Mouse (Mus musculus) splenic B cell, adult 2 months (primary cell): ENCODE results near the gene Srpk2.

Source experiments
- DNase-seq: peaks from one replicate; pipeline ENCODE4 v3.0.0-alpha.2; 2011; ENCODE audit warnings: low read depth, low spot score
- H3K27me3 ChIP-seq: 2 replicates; pipeline ENCODE4 v1.6.1; 2012; ENCODE audit warnings: mild to moderate bottlenecking, low read length, moderate library complexity, mixed read lengths; ENCODE audit not compliant: control insufficient read depth, poor library complexity, insufficient read depth, severe bottlenecking
- H3K36me3 ChIP-seq: 2 replicates; pipeline ENCODE4 v1.6.1; 2012; ENCODE audit warnings: mild to moderate bottlenecking, low read length, moderate library complexity, mixed read lengths; ENCODE audit not compliant: control insufficient read depth, poor library complexity, insufficient read depth, severe bottlenecking

Srpk2 gene

GRCm38 (mm10) chr5:23531100-23531499 lies 153.3 kb downstream of the Srpk2 start:
- H3K36me3 ChIP-seq, result peaks cover 2% of the 10 kb centered on the region; the same call in 1 of the 2 replicates
- no peak for DNase-seq
- H3K27me3 ChIP-seq, result no peaks in the 10 kb centered on the region

DNA sequence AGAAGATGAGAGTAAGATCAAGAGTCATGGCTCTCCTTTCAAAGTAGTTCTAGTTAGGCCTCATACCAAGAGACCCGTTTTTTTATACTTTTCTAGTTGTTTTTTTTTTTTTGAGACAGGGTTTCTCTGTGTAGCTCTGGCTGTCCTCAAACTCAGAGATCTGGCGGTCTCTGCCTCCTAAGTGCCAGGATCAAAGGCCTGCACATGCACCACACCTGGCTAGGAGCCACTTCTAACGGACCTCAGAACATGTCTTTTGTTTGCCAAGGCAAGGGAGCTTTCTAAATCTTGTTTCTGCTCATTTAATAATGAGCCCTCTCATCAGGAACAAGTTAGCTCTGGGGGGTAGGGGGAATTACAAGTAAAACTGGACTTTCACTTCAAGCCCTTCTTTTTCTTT lies 159.8 kb downstream of the Srpk2 start:
- Histone ChIP-seq H3K27me3 (no peaks in the 10 kb centered on the region), H3K36me3 (peaks cover 2% of the 10 kb centered on the region; the same call in 1 of the 2 replicates)
- no peak for DNase-seq

GRCm38 (mm10) chr5:23523936-23524335 lies 160.5 kb downstream of the Srpk2 start:
- DNase-seq, result no peak
- Histone ChIP-seq H3K36me3 (peaks cover 2% of the 10 kb centered on the region; the same call in 1 of the 2 replicates), H3K27me3 (no peaks in the 10 kb centered on the region)

- no peak for DNase-seq
- H3K27me3 ChIP-seq, result no peaks in the 10 kb centered on the region
- H3K36me3 ChIP-seq, result peaks cover 4% of the 10 kb centered on the region
Measured at GRCm38 (mm10) chr5:23521645-23522044, 162.8 kb downstream of the Srpk2 start.

GRCm38 (mm10) chr5:23519679-23520078 lies 164.7 kb downstream of the Srpk2 start:
- Histone ChIP-seq H3K36me3 (peaks cover 4% of the 10 kb centered on the region), H3K27me3 (no peaks in the 10 kb centered on the region)
- DNase-seq, result no peak

DNA sequence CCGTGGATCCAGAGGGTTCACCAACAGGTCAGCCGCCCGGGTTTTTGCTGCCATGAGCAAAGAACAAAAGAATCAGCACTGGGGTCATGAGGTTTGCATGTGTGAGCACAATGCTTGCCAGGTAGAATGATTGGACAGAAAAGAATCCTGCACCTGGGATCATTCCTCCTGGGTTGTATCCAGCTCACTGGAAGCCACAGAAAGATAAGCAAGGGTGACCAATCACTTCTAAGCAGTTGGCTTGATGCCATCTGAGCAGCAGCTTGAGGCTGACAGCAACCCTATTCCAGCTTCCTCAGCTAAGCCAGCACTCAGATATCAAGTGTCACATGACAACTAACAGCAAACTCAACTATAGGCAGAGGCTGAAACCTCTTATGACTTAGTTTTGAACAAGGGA lies 165.7 kb downstream of the Srpk2 start:
- DNase-seq, result no peak
- peaks cover 4% of the 10 kb centered on the region for H3K36me3 ChIP-seq
- no peaks in the 10 kb centered on the region for H3K27me3 ChIP-seq

- Histone ChIP-seq H3K27me3 (no peaks in the 10 kb centered on the region), H3K36me3 (peaks cover 6% of the 10 kb centered on the region)
- no peak for DNase-seq
Measured at GRCm38 (mm10) chr5:23517839-23518238, 166.6 kb downstream of the Srpk2 start.

DNA sequence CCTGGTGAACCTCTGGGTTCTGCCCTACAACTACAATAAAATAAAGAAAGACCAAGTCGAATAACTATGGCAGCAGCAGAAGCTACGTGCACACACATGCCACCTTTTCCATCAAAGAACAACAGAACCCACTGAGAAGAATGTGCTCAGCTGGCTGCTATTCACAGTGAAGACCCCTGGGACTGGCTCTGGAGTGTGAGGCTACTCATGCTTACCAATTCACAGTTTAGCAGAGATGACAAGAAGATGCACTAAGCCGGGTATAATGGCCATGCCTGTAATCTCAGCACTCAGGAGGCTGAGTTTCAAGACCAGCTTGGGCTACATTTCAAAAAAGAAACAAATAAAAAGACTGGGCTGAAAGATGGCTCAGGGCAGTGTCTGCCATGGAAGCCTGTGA lies 167.5 kb downstream of the Srpk2 start:
- no peak for DNase-seq
- Histone ChIP-seq H3K27me3 (no peaks in the 10 kb centered on the region), H3K36me3 (peaks cover 6% of the 10 kb centered on the region)

DNA sequence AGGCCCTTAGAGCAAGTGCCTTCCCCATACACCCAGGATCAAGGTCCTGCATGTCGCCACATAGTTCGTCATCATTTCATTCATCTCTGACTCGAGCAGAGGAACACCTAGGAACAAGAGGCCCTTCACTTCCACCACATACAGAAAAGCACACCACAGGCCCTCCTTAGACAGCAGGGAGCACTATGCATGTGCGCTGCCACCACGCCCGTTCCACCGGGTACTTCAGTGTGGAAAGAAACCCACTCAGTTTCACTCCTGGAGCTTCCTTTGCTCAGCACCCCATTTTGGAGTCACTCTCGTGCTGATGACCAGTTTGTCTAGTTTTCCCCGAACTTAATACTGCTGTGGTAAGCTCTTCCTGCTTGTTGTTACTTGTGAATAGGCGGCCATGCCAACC lies 169.4 kb downstream of the Srpk2 start:
- Histone ChIP-seq H3K27me3 (no peaks in the 10 kb centered on the region), H3K36me3 (peaks cover 6% of the 10 kb centered on the region)
- DNase-seq, result no peak

DNA sequence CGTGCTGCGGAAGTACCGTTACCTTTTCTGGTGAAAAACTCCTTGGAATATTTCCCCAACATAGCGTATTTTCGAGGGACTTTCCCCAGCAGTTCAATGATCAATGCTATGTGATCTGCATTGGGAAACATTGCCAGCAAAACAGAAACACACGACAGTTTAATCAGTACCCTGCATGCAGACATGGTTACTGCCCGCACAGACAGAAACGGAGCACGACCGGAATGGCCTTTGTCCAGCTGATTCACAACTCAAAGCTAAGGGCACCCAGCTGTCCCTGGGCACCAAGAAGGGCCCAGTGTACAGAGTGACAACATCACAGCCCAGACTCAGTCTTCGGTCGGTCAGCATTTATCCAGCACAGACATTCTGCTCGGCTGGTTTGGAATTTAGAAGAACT lies 170.9 kb downstream of the Srpk2 start:
- no peaks in the 10 kb centered on the region for H3K27me3 ChIP-seq
- H3K36me3 ChIP-seq, result peaks cover 4% of the 10 kb centered on the region; the same call in 1 of the 2 replicates
- no peak for DNase-seq

DNA sequence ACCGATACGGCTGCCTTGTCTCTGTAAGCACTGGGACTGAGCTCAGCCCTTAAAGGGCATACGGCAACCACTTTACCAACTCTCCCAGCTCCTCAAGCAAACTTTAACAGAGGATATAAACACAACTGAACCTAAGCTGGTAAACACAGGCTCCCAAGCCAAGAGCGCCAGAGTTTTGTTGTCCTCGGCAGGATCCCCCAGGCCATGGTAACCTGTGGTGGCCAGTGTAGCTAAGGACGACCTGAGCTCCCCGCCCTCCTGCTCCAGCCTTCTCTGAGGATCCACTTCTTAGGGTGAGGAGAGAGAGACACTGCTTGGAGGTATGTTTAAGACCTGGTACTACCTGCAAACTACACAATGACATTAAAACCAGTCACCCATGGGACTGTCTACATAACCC lies 171.9 kb downstream of the Srpk2 start:
- DNase-seq, result no peak
- no peaks in the 10 kb centered on the region for H3K27me3 ChIP-seq
- peaks cover 2% of the 10 kb centered on the region; the same call in 1 of the 2 replicates for H3K36me3 ChIP-seq

DNA sequence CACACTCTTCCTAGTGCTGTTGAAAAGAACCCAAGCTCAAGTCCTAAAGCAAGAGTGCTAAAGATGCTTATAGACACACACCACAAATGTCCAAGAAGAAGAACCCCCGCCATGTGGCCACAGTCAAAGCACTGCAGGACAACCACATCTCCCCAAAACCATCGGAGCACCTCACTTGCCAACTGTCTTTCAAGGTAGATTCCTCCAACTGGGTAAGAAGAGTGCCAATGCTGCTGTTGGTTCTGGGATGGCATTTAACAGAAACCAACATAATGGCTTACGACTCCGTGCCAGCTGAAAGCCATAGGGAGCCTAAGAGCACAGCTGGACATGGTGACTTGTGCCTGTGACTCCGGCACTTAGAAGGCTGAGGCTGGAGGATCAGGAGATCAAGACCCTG lies 173.0 kb downstream of the Srpk2 start:
- no peaks in the 10 kb centered on the region for H3K27me3 ChIP-seq
- DNase-seq, result no peak

GRCm38 (mm10) chr5:23508630-23509029 lies 175.8 kb downstream of the Srpk2 start:
- no peak for DNase-seq
- peaks cover 3% of the 10 kb centered on the region for H3K36me3 ChIP-seq
- no peaks in the 10 kb centered on the region for H3K27me3 ChIP-seq

More for the DNA sequence above, 173.0 kb downstream of the Srpk2 start:
- H3K36me3 ChIP-seq, result peaks cover 2% of the 10 kb centered on the region; the same call in 1 of the 2 replicates

DNA sequence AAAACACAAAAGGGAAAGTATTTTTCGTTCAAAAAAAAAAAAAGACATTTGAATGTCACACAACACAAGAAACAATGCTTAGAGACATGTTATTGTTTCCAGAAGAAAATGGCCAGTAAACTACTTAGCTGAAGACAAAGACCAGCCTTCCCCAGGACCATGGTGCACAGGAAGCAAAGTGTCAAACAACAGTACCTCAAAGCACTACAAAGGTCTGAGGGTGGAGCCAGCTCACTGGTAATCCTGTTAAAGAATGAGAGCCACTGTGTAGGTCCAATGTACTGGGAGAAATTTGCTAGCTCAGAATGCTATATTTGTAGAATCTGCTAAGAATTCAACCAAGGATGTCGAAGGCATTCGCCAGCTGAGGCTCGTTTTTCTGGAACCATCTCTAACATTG lies 177.2 kb downstream of the Srpk2 start:
- Histone ChIP-seq H3K36me3 (peaks cover 5% of the 10 kb centered on the region), H3K27me3 (no peaks in the 10 kb centered on the region)
- no peak for DNase-seq

GRCm38 (mm10) chr5:23505578-23505977 lies 178.8 kb downstream of the Srpk2 start:
- Histone ChIP-seq H3K36me3 (peaks cover 11% of the 10 kb centered on the region), H3K27me3 (no peaks in the 10 kb centered on the region)
- no peak for DNase-seq

DNA sequence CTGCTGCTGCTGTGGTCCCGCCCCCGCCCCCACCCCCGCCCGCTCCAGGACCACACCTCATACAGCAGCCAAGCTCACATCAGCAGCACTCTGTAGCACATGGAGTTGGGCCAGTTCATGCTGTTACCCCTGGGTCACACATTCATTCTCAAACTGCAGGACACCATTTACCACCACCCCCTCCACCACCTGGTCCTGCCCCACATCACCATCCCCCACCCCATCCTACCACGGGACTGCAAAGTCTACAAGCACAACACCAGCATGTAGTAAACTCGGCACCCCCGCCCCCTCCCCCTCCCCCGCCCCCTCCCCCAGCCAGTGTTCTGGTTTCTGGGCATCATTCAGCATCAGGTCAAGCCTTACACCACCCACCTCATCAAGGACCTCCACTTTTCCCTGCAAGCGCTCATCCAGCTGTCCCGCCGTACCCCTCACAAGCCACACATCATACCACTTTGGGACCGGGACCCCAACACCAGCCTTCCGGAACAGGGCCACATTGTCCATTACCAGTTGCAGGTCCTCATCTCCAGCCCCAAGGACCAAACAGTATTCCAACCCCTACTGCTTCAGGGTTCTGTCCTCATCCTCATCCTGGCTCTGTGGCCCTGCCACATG lies 182.0 kb downstream of the Srpk2 start:
- no peaks in the 10 kb centered on the region for H3K27me3 ChIP-seq
- peaks cover 24% of the 10 kb centered on the region for H3K36me3 ChIP-seq
- no peak for DNase-seq
